Mouse (Mus musculus) lung, embryonic 15.5 days (tissue): ENCODE data around the gene Pnmt. TPM values are rescaled to one million over a fixed set of nuclear protein-coding genes. Genes with fewer than 3 reads are reported as not detected.

Source experiments
- ATAC-seq: fragments of 200-750 bp; cut with Nextera tagmentation; 2 replicates; pipeline ENCODE4 v1.8.0; 2017; ENCODE audit warnings: moderate number of reproducible peaks, borderline replicate concordance; ENCODE audit not compliant: low FRiP score, low TSS enrichment; ENCODE audit errors: extremely low read depth
- H3K27ac ChIP-seq: fragments of 300-500 bp; sonication (generic); 2 replicates; pipeline ENCODE4 v1.5.1; 2015; ENCODE audit warnings: moderate library complexity, mild to moderate bottlenecking, inconsistent platforms
- H3K27me3 ChIP-seq: fragments of 300-500 bp; sonication (generic); 2 replicates; pipeline ENCODE4 v1.6.1; 2015; ENCODE audit warnings: inconsistent platforms
- H3K36me3 ChIP-seq: fragments of 300-500 bp; sonication (generic); 2 replicates; pipeline ENCODE4 v1.6.1; 2015; ENCODE audit warnings: inconsistent platforms
- H3K4me1 ChIP-seq: fragments of 300-500 bp; sonication (generic); 2 replicates; pipeline ENCODE4 v1.6.1; 2015; ENCODE audit warnings: inconsistent platforms
- H3K4me2 ChIP-seq: fragments of 300-500 bp; sonication (generic); 2 replicates; pipeline ENCODE4 v1.6.1; 2015; ENCODE audit warnings: inconsistent platforms, mild to moderate bottlenecking, moderate library complexity
- H3K4me3 ChIP-seq: fragments of 300-500 bp; sonication (generic); 2 replicates; pipeline ENCODE4 v1.5.1; 2015; ENCODE audit warnings: mild to moderate bottlenecking, inconsistent platforms
- H3K9ac ChIP-seq: fragments of 300-500 bp; sonication (generic); 2 replicates; pipeline ENCODE4 v1.6.1; 2015; ENCODE audit warnings: inconsistent platforms
- H3K9me3 ChIP-seq: fragments of 300-500 bp; sonication (generic); 2 replicates; pipeline ENCODE4 v1.6.1; 2016; ENCODE audit warnings: inconsistent platforms
- WGBS: fragments of 180-500 bp; shearing (Covaris S2); methylation state at CpG from one replicate; pipeline ENCODE4 v1.1.7; 2015; 5-methylcytosine and 5-hydroxymethylcytosine counted together
- polyA plus RNA-seq: library from polyadenylated mRNA; unstranded; fragments of >200 nt; fragmentation: Nextera tagmentation; extraction: Ambion mirVana; gene quantifications from 2 replicates; pipeline ENCODE4 v1.2.1, GENCODE M21; 2015

Pnmt gene
- polyA plus RNA-seq, 1 experiment from 2014 or later: 0.12 TPM

- H3K9me3 ChIP-seq: no peaks in the 10 kb centered on the region
- H3K4me1 ChIP-seq: peaks cover 17% of the 10 kb centered on the region
- no peak within 1 kb of the TSS for H3K27ac ChIP-seq
- ATAC-seq: 0 out of 2 replicates have a peak, but pooled peaks have one; percentile 24
- H3K9ac ChIP-seq: peak within 1 kb of the TSS; percentile 33
- H3K4me2 ChIP-seq: peak within 1 kb of the TSS; percentile 91
- WGBS: under 1% methylated on average over 55 of the region's 55 CpGs
- H3K27me3 ChIP-seq: peaks cover 90% of the 10 kb centered on the region
- H3K4me3 ChIP-seq: peak within 1 kb of the TSS; percentile 45
- H3K36me3 ChIP-seq: no peaks in the 10 kb centered on the region
Observed at GRCm38 (mm10) chr11:98348083-98348961, 37.9 kb upstream of the Pnmt start, which contains the start of gene Ppp1r1b. Ppp1r1b (plus strand) TSS chr11:98348404.

DNA sequence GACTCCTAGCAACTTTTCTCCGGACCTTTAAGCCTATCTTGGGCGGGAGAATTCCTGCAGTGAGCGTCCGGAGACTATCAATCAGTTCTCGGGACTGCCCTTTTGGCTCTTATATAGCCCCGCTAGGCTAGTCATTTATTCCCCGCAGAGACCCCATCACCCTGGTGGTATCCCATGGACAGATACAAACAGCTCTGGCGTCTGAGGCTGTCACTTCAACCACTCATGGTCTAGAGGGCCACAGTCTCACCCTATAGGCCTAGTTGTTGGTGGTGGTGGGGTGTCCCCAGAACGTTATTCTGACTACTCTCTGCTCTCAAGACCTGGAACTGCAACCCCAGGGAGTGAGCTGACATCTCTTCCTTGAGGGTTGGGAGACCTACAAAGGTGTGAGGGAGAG, 36.9 kb upstream of the Pnmt start:
- Histone ChIP-seq H3K9me3 (no peaks in the 10 kb centered on the region), H3K4me1 (peaks cover 25% of the 10 kb centered on the region), H3K4me3 (peak overlapping the region; percentile 45), H3K27me3 (peaks cover 91% of the 10 kb centered on the region), H3K27ac (no peak overlapping the region), H3K36me3 (no peaks in the 10 kb centered on the region), H3K9ac (no peak overlapping the region), H3K4me2 (peak overlapping the region; percentile 91)
- ATAC-seq: no peak
- 7% methylated on average over 9 of the region's 9 CpGs for WGBS

DNA sequence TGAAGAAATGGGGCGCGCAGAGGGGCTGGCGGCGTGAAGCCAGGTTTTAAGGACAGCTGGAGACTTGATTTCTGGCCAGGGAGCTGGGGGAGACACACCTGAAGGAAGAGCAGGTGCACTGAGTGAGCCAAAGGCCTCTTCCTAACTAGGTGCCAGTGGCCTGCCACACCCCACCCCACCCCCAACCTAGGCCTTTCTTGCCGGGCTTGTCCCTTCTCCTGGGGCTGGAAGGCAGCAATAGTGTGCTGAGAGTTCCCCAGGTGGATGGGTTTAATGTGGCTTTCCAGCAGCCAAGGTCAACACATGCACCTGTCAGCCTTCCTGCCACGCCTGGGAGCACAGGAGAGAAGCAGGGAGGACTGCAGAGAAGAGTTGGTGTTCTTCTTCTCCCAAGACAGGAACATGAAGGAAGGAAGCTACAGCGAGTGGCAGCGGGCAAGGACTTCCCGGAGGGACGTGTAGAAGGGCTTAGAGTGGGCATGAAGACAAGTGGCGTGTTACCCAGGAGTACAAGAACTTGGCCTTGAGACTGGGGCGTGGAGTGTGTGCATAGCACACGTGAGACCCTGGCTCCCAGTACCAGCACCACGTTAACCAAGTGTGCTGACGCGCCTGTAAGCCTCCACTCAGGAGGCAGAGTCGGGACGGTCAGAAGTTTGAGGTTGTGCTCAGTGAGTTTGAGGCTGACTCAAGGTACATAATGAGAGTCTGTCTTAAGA, 33.8 kb upstream of the Pnmt start:
- Histone ChIP-seq H3K4me1 (peaks cover 45% of the 10 kb centered on the region), H3K4me3 (no peak overlapping the region), H3K27me3 (peaks cover 70% of the 10 kb centered on the region), H3K4me2 (no peak overlapping the region), H3K27ac (no peak overlapping the region), H3K9ac (no peak overlapping the region), H3K36me3 (no peaks in the 10 kb centered on the region), H3K9me3 (no peaks in the 10 kb centered on the region)
- WGBS: 65% methylated on average over 18 of the region's 18 CpGs
- no peak for ATAC-seq

DNA sequence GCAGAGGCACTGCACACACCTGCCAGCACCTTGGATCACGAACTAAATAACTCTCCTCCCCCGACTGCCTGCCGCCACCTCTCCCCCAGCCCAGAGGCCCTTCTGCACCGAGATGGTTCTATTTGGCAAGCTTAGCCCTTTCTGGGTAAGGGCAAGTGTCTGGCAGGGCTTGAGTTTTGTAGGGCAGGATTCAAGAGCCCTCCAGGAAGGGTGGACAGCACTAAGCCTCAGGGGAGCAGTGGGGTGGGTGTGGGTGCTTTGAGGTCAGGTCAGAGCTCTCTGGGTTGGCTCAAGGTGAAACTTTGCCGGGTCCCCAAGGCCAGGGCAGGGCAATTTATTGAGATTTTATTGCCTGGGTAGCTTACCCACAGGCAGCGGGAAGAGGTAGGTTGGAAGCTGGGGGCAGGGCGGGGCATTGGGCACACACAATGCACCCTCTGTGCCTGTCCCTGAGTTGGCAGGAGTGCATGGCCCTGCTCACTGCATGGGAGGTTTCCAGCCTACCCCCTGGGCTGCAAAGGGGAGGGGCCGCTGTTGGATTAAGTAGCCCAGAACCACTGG, 32.5 kb upstream of the Pnmt start:
- peak overlapping the region; percentile 8; the same call in 1 of the 2 replicates for H3K27ac ChIP-seq
- H3K4me1 ChIP-seq: peaks cover 40% of the 10 kb centered on the region
- 28% methylated on average over 8 of the region's 8 CpGs for WGBS
- ATAC-seq: no peak
- no peak overlapping the region for H3K4me2 ChIP-seq
- H3K4me3 ChIP-seq: no peak overlapping the region
- no peaks in the 10 kb centered on the region for H3K36me3 ChIP-seq
- H3K9ac ChIP-seq: no peak overlapping the region
- H3K9me3 ChIP-seq: no peaks in the 10 kb centered on the region
- H3K27me3 ChIP-seq: peaks cover 57% of the 10 kb centered on the region

DNA sequence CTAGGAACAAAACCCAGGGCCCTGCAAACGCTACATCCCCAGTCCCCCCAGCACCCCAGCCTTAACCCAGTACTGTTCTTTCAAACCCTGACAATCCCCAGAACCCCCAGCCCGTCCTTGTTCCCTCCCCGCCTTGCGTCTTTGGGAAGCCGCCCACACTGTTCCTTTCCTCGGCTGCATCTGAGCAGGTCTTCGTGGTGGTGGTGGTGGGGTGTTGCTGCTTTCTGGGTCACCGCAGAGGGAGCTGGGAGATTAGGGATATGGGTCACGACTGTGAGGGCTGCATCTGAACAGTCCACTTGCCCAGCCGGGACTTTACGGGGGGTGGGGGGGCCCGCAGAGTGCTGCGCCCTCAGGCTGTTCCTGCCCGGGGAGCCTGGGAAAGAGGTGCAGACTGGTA, 31.8 kb upstream of the Pnmt start:
- Histone ChIP-seq H3K36me3 (no peaks in the 10 kb centered on the region), H3K27ac (no peak overlapping the region), H3K9ac (no peak overlapping the region), H3K9me3 (no peaks in the 10 kb centered on the region), H3K4me1 (peaks cover 42% of the 10 kb centered on the region), H3K27me3 (peaks cover 50% of the 10 kb centered on the region), H3K4me3 (no peak overlapping the region), H3K4me2 (no peak overlapping the region)
- ATAC-seq: no peak
- 60% methylated on average over 14 of the region's 14 CpGs for WGBS

DNA sequence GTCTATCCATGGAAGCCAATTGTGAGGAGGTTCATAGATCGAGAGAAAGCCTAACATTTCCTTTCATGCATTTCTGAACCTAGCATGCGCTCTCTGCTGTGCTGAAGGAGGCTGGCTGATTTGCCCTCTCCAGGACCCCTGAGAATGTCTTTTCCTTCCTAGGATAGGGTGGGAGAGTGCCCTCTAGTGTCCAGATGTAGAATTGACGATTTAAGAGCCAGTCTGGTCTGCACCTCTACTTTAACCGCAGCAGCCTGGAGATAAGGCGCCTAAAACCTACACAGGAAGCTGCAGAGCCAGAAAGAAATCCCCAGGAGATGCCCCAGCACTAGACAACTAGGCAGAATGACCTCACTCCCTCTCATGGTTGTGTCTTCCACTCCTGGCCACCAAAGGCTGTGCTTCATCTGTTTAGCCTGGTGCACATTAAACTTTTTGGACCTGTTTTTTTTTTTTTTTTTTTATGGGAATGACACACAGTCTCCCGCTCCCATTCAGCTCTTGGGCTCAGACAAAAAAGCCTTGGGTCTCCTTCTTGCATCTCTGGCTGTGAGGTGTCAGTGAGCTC, 30.4 kb upstream of the Pnmt start:
- WGBS: 5% methylated on average over 6 of the region's 6 CpGs
- H3K9me3 ChIP-seq: no peaks in the 10 kb centered on the region
- peaks cover 47% of the 10 kb centered on the region for H3K4me1 ChIP-seq
- peaks cover 36% of the 10 kb centered on the region for H3K27me3 ChIP-seq
- no peak overlapping the region for H3K9ac ChIP-seq
- H3K36me3 ChIP-seq: no peaks in the 10 kb centered on the region
- 0 out of 2 replicates have a peak overlapping the region, but pooled peaks have one; percentile 15 for H3K27ac ChIP-seq
- H3K4me3 ChIP-seq: no peak overlapping the region
- H3K4me2 ChIP-seq: no peak overlapping the region
- ATAC-seq: no peak

GRCm38 (mm10) chr11:98356625-98357394, 29.4 kb upstream of the Pnmt start:
- H3K27me3 ChIP-seq: peaks cover 27% of the 10 kb centered on the region; the same call in 1 of the 2 replicates
- no peak overlapping the region for H3K4me3 ChIP-seq
- peak; percentile 14; the same call in 1 of the 2 replicates for ATAC-seq
- H3K4me1 ChIP-seq: peaks cover 52% of the 10 kb centered on the region
- no peaks in the 10 kb centered on the region for H3K36me3 ChIP-seq
- peak overlapping the region; percentile 96 for H3K27ac ChIP-seq
- H3K9ac ChIP-seq: peak overlapping the region; percentile 34; the same call in 1 of the 2 replicates
- 50% methylated on average over 7 of the region's 7 CpGs for WGBS
- H3K9me3 ChIP-seq: no peaks in the 10 kb centered on the region
- peak overlapping the region; percentile 76 for H3K4me2 ChIP-seq

GRCm38 (mm10) chr11:98357396-98358160, 28.7 kb upstream of the Pnmt start:
- Histone ChIP-seq H3K4me2 (peak overlapping the region; percentile 76), H3K9ac (peak overlapping the region; percentile 34), H3K9me3 (no peaks in the 10 kb centered on the region), H3K27ac (peak overlapping the region; percentile 96), H3K4me3 (peak overlapping the region; percentile 84), H3K4me1 (peaks cover 56% of the 10 kb centered on the region), H3K27me3 (peaks cover 20% of the 10 kb centered on the region; the same call in 1 of the 2 replicates), H3K36me3 (no peaks in the 10 kb centered on the region)
- WGBS: 8% methylated on average over 13 of the region's 13 CpGs
- no peak for ATAC-seq

DNA sequence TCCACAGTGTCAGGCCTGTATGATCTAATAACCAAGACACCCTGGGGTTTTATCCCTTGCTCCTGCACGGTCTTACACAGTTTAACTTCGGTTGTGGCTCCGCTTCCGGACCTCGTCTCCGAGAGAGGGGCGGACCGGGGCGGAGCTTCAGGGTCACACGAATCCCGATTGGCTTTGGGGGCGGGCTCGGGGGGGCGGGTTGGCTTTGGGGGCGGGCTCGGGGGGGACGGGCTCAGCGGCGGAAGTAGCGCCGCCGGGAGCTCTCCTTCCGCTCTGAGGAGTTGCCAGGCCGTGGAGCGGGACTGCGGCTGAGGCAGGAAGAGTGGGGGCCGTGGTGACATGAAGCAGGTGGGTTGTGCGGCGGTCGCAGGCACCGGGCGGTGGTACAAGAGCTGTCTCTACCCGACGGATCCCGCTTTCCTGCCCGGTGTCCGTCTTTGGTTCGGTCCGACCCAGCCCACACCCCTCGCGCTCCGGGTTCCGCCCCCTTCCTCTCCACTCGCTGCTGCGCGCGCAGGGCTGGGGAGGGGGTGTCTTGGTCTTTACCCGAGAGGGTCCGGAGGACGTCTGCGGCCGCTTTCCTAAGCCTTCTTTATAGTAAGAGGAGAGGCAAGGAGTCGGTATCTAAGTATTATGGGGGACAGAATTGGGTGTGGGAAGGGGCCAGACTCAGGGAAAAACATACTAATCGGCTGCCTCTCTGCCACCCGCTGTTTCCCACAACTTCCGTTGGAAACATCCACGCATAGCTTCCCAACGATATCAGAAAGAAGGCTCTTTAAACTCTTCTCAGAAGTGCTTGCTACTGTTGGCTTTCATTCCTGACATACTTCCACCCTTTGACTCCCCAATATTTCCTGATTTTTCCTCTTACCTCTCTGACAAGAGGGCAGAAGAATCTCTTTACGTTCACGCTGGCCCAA, 27.8 kb upstream of the Pnmt start, which contains the start of gene Stard3:
Gene Stard3, plus strand, starts transcription at position 208 of the 923 bp plus-strand sequence.
- Histone ChIP-seq H3K4me2 (peak within 1 kb of the TSS; percentile 76), H3K9me3 (no peaks in the 10 kb centered on the region), H3K36me3 (no peaks in the 10 kb centered on the region), H3K9ac (peak within 1 kb of the TSS; percentile 66), H3K27ac (peak within 1 kb of the TSS; percentile 96), H3K27me3 (peaks cover 12% of the 10 kb centered on the region; the same call in 1 of the 2 replicates), H3K4me3 (peak within 1 kb of the TSS; percentile 84), H3K4me1 (peaks cover 64% of the 10 kb centered on the region)
- peak; percentile 90 for ATAC-seq
- WGBS: under 1% methylated on average over 60 of the region's 60 CpGs
